Mouse (Mus musculus) frontal cortex, postnatal 10 days (tissue): Measurements from ENCODE around the gene Catsperg1.
"Not testable (repeated sequence)": the region's sequence is repeated elsewhere in the genome, so short reads cannot be mapped to it uniquely, and the experiment has no call there.

Experiments
- DNase-seq, 2 experiments: peaks; one replicate each; pipeline ENCODE4 v3.0.0; 2022; ENCODE audit warnings: low spot score in 2 of 2, mixed read lengths in 1 of 2

The Catsperg1 gene

GRCm38 (mm10) chr7:29230560-29230959 lies 16.7 kb upstream of the Catsperg1 start:
- no peak for DNase-seq

- no peak for DNase-seq
Measured at GRCm38 (mm10) chr7:29228202-29228601, 14.4 kb upstream of the Catsperg1 start.

- DNase-seq = no peak
Measured at GRCm38 (mm10) chr7:29225520-29225919, 11.7 kb upstream of the Catsperg1 start.

GRCm38 (mm10) chr7:29224756-29225394 lies 11.0 kb upstream of the Catsperg1 start:
- peak in 1 of 2 experiments; percentile 36 for DNase-seq

GRCm38 (mm10) chr7:29214846-29215245 lies 1.0 kb upstream of the Catsperg1 start:
- no peak for DNase-seq

- DNase-seq = no peak
Measured at GRCm38 (mm10) chr7:29214236-29214635, 401 bp upstream of the Catsperg1 start.

GRCm38 (mm10) chr7:29212775-29213560 lies 867 bp downstream of the Catsperg1 start:
- DNase-seq = not testable (repeated sequence)

- no peak for DNase-seq
Measured at GRCm38 (mm10) chr7:29212199-29212765, 1.6 kb downstream of the Catsperg1 start.

GRCm38 (mm10) chr7:29211415-29212198 lies 2.2 kb downstream of the Catsperg1 start:
- peak; percentile 72 to 75 for DNase-seq

- not testable (repeated sequence) for DNase-seq
Measured at GRCm38 (mm10) chr7:29211013-29211412, 2.8 kb downstream of the Catsperg1 start.

GRCm38 (mm10) chr7:29202577-29202976 lies 11.3 kb downstream of the Catsperg1 start:
- DNase-seq = no peak

- not testable (repeated sequence) for DNase-seq
Measured at GRCm38 (mm10) chr7:29194230-29194629, 19.6 kb downstream of the Catsperg1 start.

- not testable (repeated sequence) for DNase-seq
Measured at GRCm38 (mm10) chr7:29181323-29181722, 32.5 kb downstream of the Catsperg1 start.

- no peak for DNase-seq
Measured at GRCm38 (mm10) chr7:29180854-29181236, 33.0 kb downstream of the Catsperg1 start.

GRCm38 (mm10) chr7:29180077-29180853 lies 33.6 kb downstream of the Catsperg1 start, which contains the start of gene Psmd8:
TSS of gene Psmd8 (minus strand) at chr7:29180701.
- peak; percentile 95 to 96 for DNase-seq

GRCm38 (mm10) chr7:29179323-29179722 lies 34.5 kb downstream of the Catsperg1 start:
- no peak for DNase-seq

- DNase-seq = no peak
Measured at GRCm38 (mm10) chr7:29178106-29178505, 35.7 kb downstream of the Catsperg1 start.

- no peak for DNase-seq
Measured at GRCm38 (mm10) chr7:29172390-29173016, 41.3 kb downstream of the Catsperg1 start.

GRCm38 (mm10) chr7:29171562-29172097 lies 42.2 kb downstream of the Catsperg1 start:
- DNase-seq = no peak
